Mouse (Mus musculus): ENCODE data around the gene Fam221a. TPM values are rescaled to one million over a fixed set of nuclear protein-coding genes. Genes with fewer than 3 reads are reported as not detected.
"Not testable (repeated sequence)": the region's sequence is repeated elsewhere in the genome, so short reads cannot be mapped to it uniquely, and the experiment has no call there.

Fam221a gene
- polyA plus RNA-seq, 1 experiment from 2014 or later = 8.6 TPM

- Histone ChIP-seq H3K9me3 (ENCODE audit: low read depth, low read length) (no peaks in the 10 kb centered on the region), H3K4me3 (ENCODE audit: low read depth, low read length) (no peak overlapping the region), H3K27ac (ENCODE audit: low read depth) (peak overlapping the region; percentile 37; the same call in 1 of the 2 replicates), H3K27me3 (ENCODE audit: insufficient read depth, low read length) (no peaks in the 10 kb centered on the region), H3K4me2 (no peak overlapping the region), H3K4me1 (ENCODE audit: insufficient read depth) (no peaks in the 10 kb centered on the region), H3K36me3 (ENCODE audit: insufficient read depth) (no peaks in the 10 kb centered on the region), H3K9ac (no peak overlapping the region)
- DNase-seq (peak; percentile 6), ATAC-seq (ENCODE audit: insufficient read depth) (0 out of 2 replicates have a peak, but pooled peaks have one; percentile 35)
- no peak for TF ChIP-seq CTCF (IDR thresholded peaks at IDR 0.05; ENCODE audit: low read depth)
- WGBS = 28% methylated on average over 2 of the region's 2 CpGs
Observed at GRCm38 (mm10) chr6:49373943-49374342, 6.4 kb downstream of the Fam221a start.

- Histone ChIP-seq H3K27ac (ENCODE audit: low read depth) (no peak overlapping the region), H3K27me3 (ENCODE audit: insufficient read depth, low read length) (no peaks in the 10 kb centered on the region), H3K9me3 (ENCODE audit: low read depth, low read length) (no peaks in the 10 kb centered on the region), H3K9ac (no peak overlapping the region), H3K36me3 (ENCODE audit: insufficient read depth) (0 out of 2 replicates have a peak, but pooled peaks cover 3% of the 10 kb centered on the region), H3K4me1 (ENCODE audit: insufficient read depth) (no peaks in the 10 kb centered on the region), H3K4me3 (ENCODE audit: low read depth, low read length) (no peak overlapping the region), H3K4me2 (no peak overlapping the region)
- ATAC-seq (ENCODE audit: insufficient read depth) (no peak), DNase-seq (peak; percentile 44)
- TF ChIP-seq CTCF (IDR thresholded peaks at IDR 0.05; ENCODE audit: low read depth) = no peak
- 41% methylated on average over 12 of the region's 12 CpGs for WGBS
Observed at GRCm38 (mm10) chr6:49378328-49378727, 10.8 kb downstream of the Fam221a start.

- TF ChIP-seq CTCF (IDR thresholded peaks at IDR 0.05; ENCODE audit: low read depth) = no peak
- Histone ChIP-seq H3K4me1 (ENCODE audit: insufficient read depth) (no peaks in the 10 kb centered on the region), H3K4me2 (no peak overlapping the region), H3K9me3 (ENCODE audit: low read depth, low read length) (no peaks in the 10 kb centered on the region), H3K36me3 (ENCODE audit: insufficient read depth) (peaks cover 2% of the 10 kb centered on the region; the same call in 1 of the 2 replicates), H3K27me3 (ENCODE audit: insufficient read depth, low read length) (no peaks in the 10 kb centered on the region), H3K9ac (no peak overlapping the region), H3K4me3 (ENCODE audit: low read depth, low read length) (no peak overlapping the region), H3K27ac (ENCODE audit: low read depth) (no peak overlapping the region)
- whole genome bisulfite sequencing = 53% methylated on average over 1 of the region's 1 CpGs
- DNase-seq (no peak), ATAC-seq (ENCODE audit: insufficient read depth) (no peak)
Observed at GRCm38 (mm10) chr6:49394276-49394675, 26.7 kb downstream of the Fam221a start.

GRCm38 (mm10) chr6:49395316-49395715, 27.8 kb downstream of the Fam221a start, which contains the start of gene Stk31:
Gene Stk31 (plus strand): TSS chr6:49395604.
- no peak for TF ChIP-seq CTCF (IDR thresholded peaks at IDR 0.05; ENCODE audit: low read depth)
- H3K27me3 ChIP-seq (ENCODE audit: insufficient read depth, low read length) = no peaks in the 10 kb centered on the region
- H3K9me3 ChIP-seq (ENCODE audit: low read depth, low read length) = no peaks in the 10 kb centered on the region
- no peak within 1 kb of the TSS for H3K9ac ChIP-seq
- H3K4me1 ChIP-seq (ENCODE audit: insufficient read depth) = no peaks in the 10 kb centered on the region
- no peak within 1 kb of the TSS for H3K4me2 ChIP-seq
- DNase-seq = no peak
- no peak for ATAC-seq (ENCODE audit: insufficient read depth)
- H3K27ac ChIP-seq (ENCODE audit: low read depth) = no peak within 1 kb of the TSS
- H3K4me3 ChIP-seq (ENCODE audit: low read depth, low read length) = no peak within 1 kb of the TSS
- WGBS = 81% methylated on average over 34 of the region's 34 CpGs
- H3K36me3 ChIP-seq (ENCODE audit: insufficient read depth) = no peaks in the 10 kb centered on the region

- Histone ChIP-seq H3K27ac (ENCODE audit: low read depth) (no peak overlapping the region), H3K4me1 (ENCODE audit: insufficient read depth) (no peaks in the 10 kb centered on the region), H3K4me3 (ENCODE audit: low read depth, low read length) (no peak overlapping the region), H3K27me3 (ENCODE audit: insufficient read depth, low read length) (no peaks in the 10 kb centered on the region), H3K36me3 (ENCODE audit: insufficient read depth) (no peaks in the 10 kb centered on the region), H3K9ac (no peak overlapping the region), H3K9me3 (ENCODE audit: low read depth, low read length) (no peaks in the 10 kb centered on the region), H3K4me2 (no peak overlapping the region)
- DNase-seq = peak; percentile 63
- peak; percentile 62 for TF ChIP-seq CTCF (IDR thresholded peaks at IDR 0.05; ENCODE audit: low read depth)
- no peak for ATAC-seq (ENCODE audit: insufficient read depth)
Observed at GRCm38 (mm10) chr6:49397466-49397865, 29.9 kb downstream of the Fam221a start.

GRCm38 (mm10) chr6:49398365-49398764, 30.8 kb downstream of the Fam221a start:
- no peaks in the 10 kb centered on the region for H3K9me3 ChIP-seq (ENCODE audit: low read depth, low read length)
- no peak overlapping the region for H3K27ac ChIP-seq (ENCODE audit: low read depth)
- no peaks in the 10 kb centered on the region for H3K4me1 ChIP-seq (ENCODE audit: insufficient read depth)
- H3K9ac ChIP-seq = no peak overlapping the region
- H3K36me3 ChIP-seq (ENCODE audit: insufficient read depth) = no peaks in the 10 kb centered on the region
- no peaks in the 10 kb centered on the region for H3K27me3 ChIP-seq (ENCODE audit: insufficient read depth, low read length)
- no peak overlapping the region for H3K4me2 ChIP-seq
- peak; percentile 45 for TF ChIP-seq CTCF (IDR thresholded peaks at IDR 0.05; ENCODE audit: low read depth)
- DNase-seq (peak; percentile 79), ATAC-seq (ENCODE audit: insufficient read depth) (no peak)
- H3K4me3 ChIP-seq (ENCODE audit: low read depth, low read length) = no peak overlapping the region

- ATAC-seq (ENCODE audit: insufficient read depth) (no peak), DNase-seq (no peak)
Observed at GRCm38 (mm10) chr6:49410830-49411229, 43.3 kb downstream of the Fam221a start.

GRCm38 (mm10) chr6:49412967-49413366, 45.4 kb downstream of the Fam221a start:
- 51% methylated on average over 2 of the region's 2 CpGs for WGBS
- H3K27ac ChIP-seq (ENCODE audit: low read depth); H3K4me1 ChIP-seq (ENCODE audit: insufficient read depth); H3K4me3 ChIP-seq (ENCODE audit: low read depth, low read length); H3K4me2 ChIP-seq; H3K9me3 ChIP-seq (ENCODE audit: low read depth, low read length); H3K9ac ChIP-seq; DNase-seq; H3K27me3 ChIP-seq (ENCODE audit: insufficient read depth, low read length); H3K36me3 ChIP-seq (ENCODE audit: insufficient read depth); ATAC-seq (ENCODE audit: insufficient read depth): not testable (repeated sequence)

More at GRCm38 (mm10) chr6:49410830-49411229, 43.3 kb downstream of the Fam221a start:
- Histone ChIP-seq H3K36me3 (ENCODE audit: insufficient read depth) (no peaks in the 10 kb centered on the region), H3K27me3 (ENCODE audit: insufficient read depth, low read length) (no peaks in the 10 kb centered on the region), H3K4me2 (no peak overlapping the region), H3K27ac (ENCODE audit: low read depth) (no peak overlapping the region), H3K9ac (no peak overlapping the region), H3K9me3 (ENCODE audit: low read depth, low read length) (no peaks in the 10 kb centered on the region), H3K4me3 (ENCODE audit: low read depth, low read length) (no peak overlapping the region), H3K4me1 (ENCODE audit: insufficient read depth) (no peaks in the 10 kb centered on the region)
- 78% methylated on average over 3 of the region's 3 CpGs for WGBS
- no peak for TF ChIP-seq CTCF (IDR thresholded peaks at IDR 0.05; ENCODE audit: low read depth)

Data from lung, embryonic 14.5 days (tissue).